Mouse (Mus musculus) stomach, embryonic 14.5 days (tissue): ENCODE measurements around the gene Snw1. TPM values are rescaled to one million over a fixed set of nuclear protein-coding genes. Genes with fewer than 3 reads are reported as not detected.

Experiments
- ATAC-seq: fragments of 200-750 bp; cut with Nextera tagmentation; 2 replicates; pipeline ENCODE4 v1.8.0; 2017; ENCODE audit warnings: low read depth, moderate TSS enrichment; ENCODE audit not compliant: insufficient number of reproducible peaks, insufficient read depth, low FRiP score
- H3K27ac ChIP-seq: fragments of 300-500 bp; sonication (generic); 2 replicates; pipeline ENCODE4 v1.5.1; 2014; ENCODE audit warnings: mild to moderate bottlenecking, low read length, moderate library complexity, mixed read lengths
- H3K27me3 ChIP-seq: fragments of 300-500 bp; sonication (generic); 2 replicates; pipeline ENCODE4 v1.6.1; 2014; ENCODE audit warnings: low read length, control low read depth, mixed read lengths; ENCODE audit not compliant: control insufficient read depth, insufficient read depth
- H3K36me3 ChIP-seq: fragments of 300-500 bp; sonication (generic); 2 replicates; pipeline ENCODE4 v1.6.1; 2014; ENCODE audit warnings: mild to moderate bottlenecking, control low read depth, low read length, moderate library complexity, mixed read lengths; ENCODE audit not compliant: control insufficient read depth, insufficient read depth
- H3K4me1 ChIP-seq: fragments of 300-500 bp; sonication (generic); 2 replicates; pipeline ENCODE4 v1.6.1; 2014; ENCODE audit warnings: low read length, control low read depth, mixed read lengths; ENCODE audit not compliant: control insufficient read depth, insufficient read depth
- H3K4me2 ChIP-seq: fragments of 300-500 bp; sonication (generic); replicated peaks from 2 replicates; pipeline ENCODE4 v1.6.1; 2014; ENCODE audit warnings: low read depth, low read length, control low read depth
- H3K4me3 ChIP-seq: fragments of 300-500 bp; sonication (generic); 2 replicates; pipeline ENCODE4 v1.5.1; 2014; ENCODE audit warnings: low read depth, low read length, control low read depth
- H3K9ac ChIP-seq: fragments of 300-500 bp; sonication (generic); replicated peaks from 2 replicates; pipeline ENCODE4 v1.6.1; 2014; ENCODE audit warnings: low read depth, mild to moderate bottlenecking, control low read depth, low read length, moderate library complexity, mixed read lengths
- H3K9me3 ChIP-seq: fragments of 300-500 bp; sonication (generic); 2 replicates; pipeline ENCODE4 v1.6.1; 2016; ENCODE audit warnings: low read depth, low read length, control low read depth; ENCODE audit not compliant: control insufficient read depth
- WGBS: fragments of 180-500 bp; shearing (Covaris S2); extraction: QIAGEN DNeasy Blood & Tissue Kit; methylation state at CpG from one replicate; pipeline ENCODE4 v1.1.7; 2014; 5-methylcytosine and 5-hydroxymethylcytosine counted together
- polyA plus RNA-seq: library from polyadenylated mRNA; unstranded; fragments of >200 nt; fragmentation: Nextera tagmentation; extraction: Ambion mirVana; gene quantifications from 2 replicates; pipeline ENCODE4 v1.2.1, GENCODE M21; 2014

Snw1 gene
- polyA plus RNA-seq, 1 experiment from 2014 or later, result 124 TPM

DNA sequence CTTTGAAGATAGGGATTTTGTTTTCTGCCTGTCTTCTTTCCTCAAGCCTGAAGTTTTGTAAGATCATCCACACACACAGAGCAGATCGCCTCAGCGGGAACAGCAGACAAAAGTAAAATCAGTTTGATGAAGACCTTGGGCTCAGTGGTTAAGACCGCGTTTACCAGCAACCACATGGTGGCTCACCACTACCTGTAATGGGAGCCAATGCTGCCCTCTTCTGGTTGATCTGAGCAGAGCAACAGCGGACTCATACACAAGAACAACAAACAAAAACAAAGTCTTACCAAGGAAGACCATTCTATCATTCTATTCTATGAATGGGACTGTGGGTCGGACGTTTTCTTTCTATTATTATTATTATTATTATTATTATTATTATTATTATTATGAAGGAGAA, 55.4 kb downstream of the Snw1 start:
- no peak overlapping the region for H3K4me2 ChIP-seq
- no peak overlapping the region for H3K27ac ChIP-seq
- no peaks in the 10 kb centered on the region for H3K27me3 ChIP-seq
- ATAC-seq, result no peak
- H3K9me3 ChIP-seq, result no peaks in the 10 kb centered on the region
- H3K4me3 ChIP-seq, result no peak overlapping the region
- no peak overlapping the region for H3K9ac ChIP-seq
- WGBS, result 32% methylated on average over 7 of the region's 7 CpGs
- H3K36me3 ChIP-seq, result no peaks in the 10 kb centered on the region
- H3K4me1 ChIP-seq, result no peaks in the 10 kb centered on the region

DNA sequence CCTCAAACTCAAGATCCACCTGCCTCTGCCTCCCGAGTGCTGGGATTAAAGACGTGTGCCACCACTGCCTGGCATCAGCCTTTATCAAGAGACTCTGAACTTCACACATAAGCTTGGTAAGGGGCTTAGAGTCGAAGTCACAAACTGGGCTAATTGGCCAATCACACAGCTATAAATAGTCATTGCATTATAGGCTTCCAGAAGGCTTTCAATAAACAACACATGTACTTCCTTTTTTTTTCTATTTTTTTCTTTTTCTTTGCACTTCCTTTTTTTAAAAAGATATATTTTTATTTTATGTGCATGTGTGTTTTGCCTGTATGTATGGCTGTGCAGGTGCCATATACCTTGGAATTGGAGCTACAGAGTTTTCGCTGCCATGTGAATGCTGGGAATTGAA, 56.7 kb downstream of the Snw1 start:
- ATAC-seq, result no peak
- Histone ChIP-seq H3K4me3 (no peak overlapping the region), H3K27ac (no peak overlapping the region), H3K9ac (no peak overlapping the region), H3K27me3 (no peaks in the 10 kb centered on the region), H3K36me3 (no peaks in the 10 kb centered on the region), H3K4me1 (no peaks in the 10 kb centered on the region), H3K9me3 (no peaks in the 10 kb centered on the region), H3K4me2 (no peak overlapping the region)
- 76% methylated on average over 4 of the region's 4 CpGs for WGBS

DNA sequence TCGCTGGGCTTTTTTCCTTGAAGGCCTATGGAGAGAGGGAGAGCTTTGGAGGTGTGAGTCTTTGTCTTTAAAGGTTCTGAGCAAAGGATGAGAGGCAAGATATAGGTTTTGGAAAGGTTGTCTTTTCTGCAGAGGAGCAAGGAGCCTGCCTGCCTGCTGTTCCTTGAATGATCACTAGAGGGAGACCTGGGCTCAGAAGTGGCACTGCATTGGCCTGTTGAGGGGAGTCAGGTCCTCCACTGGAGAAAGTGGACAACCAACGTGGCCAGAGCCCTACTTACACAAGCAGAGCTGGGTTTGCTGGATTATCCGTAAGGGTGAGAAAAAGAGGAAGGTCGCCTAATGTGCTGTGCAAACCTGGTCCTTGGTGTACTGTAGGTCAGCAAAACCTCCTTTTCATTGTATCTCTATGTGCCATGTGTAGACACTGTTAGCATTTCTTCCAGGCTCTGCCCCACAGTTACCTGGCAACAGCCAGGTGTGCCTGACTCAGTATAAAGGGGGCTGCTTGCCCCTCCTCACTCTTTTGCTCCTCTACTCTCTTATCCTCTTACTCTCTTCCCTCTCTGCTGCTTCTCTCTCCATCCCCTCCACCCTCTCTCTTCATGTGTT, 58.8 kb downstream of the Snw1 start:
- Histone ChIP-seq H3K4me3 (no peak overlapping the region), H3K4me1 (no peaks in the 10 kb centered on the region), H3K27me3 (no peaks in the 10 kb centered on the region), H3K27ac (no peak overlapping the region), H3K4me2 (no peak overlapping the region), H3K36me3 (no peaks in the 10 kb centered on the region), H3K9me3 (no peaks in the 10 kb centered on the region), H3K9ac (no peak overlapping the region)
- ATAC-seq, result no peak
- 18% methylated on average over 4 of the region's 4 CpGs for WGBS

DNA sequence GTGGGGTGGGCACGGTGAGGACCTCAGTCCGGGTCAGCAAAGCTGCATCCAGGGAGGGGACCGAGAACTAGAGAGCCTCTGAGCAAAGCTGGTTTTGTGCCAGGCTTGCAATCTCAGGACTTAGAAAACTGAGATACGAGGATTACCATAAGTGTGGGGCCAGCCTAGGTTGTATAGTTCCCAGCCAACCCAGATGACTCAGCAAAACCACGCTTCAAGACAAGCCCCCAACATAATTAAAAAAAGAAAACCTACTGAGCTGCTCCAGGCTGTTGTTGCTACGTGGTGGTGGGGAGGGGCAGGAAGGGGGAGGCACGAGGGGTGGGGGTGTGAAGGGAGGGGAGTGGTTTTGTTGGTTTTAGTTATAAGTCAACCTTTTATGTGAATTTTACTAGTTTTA, 61.1 kb downstream of the Snw1 start:
- Histone ChIP-seq H3K4me3 (no peak overlapping the region), H3K36me3 (no peaks in the 10 kb centered on the region), H3K9ac (no peak overlapping the region), H3K27me3 (no peaks in the 10 kb centered on the region), H3K4me1 (no peaks in the 10 kb centered on the region; the same call in 1 of the 2 replicates), H3K9me3 (no peaks in the 10 kb centered on the region), H3K27ac (no peak overlapping the region), H3K4me2 (no peak overlapping the region)
- ATAC-seq, result no peak
- WGBS, result 48% methylated on average over 7 of the region's 7 CpGs

DNA sequence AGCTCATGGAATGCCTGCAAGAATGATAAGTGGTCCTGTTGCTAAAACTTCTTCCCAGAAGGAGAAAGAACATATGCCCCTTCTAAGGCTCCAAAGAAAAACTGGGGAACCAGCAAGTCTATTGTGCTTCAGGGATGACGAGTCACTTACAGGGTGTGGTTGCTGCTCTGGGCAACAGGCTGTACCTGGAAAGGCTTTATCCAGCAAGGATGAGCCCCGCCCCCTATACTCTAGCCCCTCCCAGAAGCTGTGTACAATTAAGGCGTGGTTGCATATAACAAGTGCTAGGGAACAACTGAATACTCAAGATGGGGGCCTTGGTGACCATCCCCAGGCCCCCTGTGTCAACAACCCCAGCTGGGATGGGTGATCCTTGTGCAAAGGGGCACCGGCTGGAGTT, 63.0 kb downstream of the Snw1 start:
- no peak overlapping the region for H3K27ac ChIP-seq
- 72% methylated on average over 4 of the region's 4 CpGs for WGBS
- no peak overlapping the region for H3K9ac ChIP-seq
- H3K4me2 ChIP-seq, result no peak overlapping the region
- H3K4me1 ChIP-seq, result no peaks in the 10 kb centered on the region; the same call in 1 of the 2 replicates
- 0 out of 2 replicates have a peak, but pooled peaks have one; percentile 59 for ATAC-seq
- H3K9me3 ChIP-seq, result no peaks in the 10 kb centered on the region
- H3K4me3 ChIP-seq, result no peak overlapping the region
- H3K36me3 ChIP-seq, result no peaks in the 10 kb centered on the region
- no peaks in the 10 kb centered on the region for H3K27me3 ChIP-seq

DNA sequence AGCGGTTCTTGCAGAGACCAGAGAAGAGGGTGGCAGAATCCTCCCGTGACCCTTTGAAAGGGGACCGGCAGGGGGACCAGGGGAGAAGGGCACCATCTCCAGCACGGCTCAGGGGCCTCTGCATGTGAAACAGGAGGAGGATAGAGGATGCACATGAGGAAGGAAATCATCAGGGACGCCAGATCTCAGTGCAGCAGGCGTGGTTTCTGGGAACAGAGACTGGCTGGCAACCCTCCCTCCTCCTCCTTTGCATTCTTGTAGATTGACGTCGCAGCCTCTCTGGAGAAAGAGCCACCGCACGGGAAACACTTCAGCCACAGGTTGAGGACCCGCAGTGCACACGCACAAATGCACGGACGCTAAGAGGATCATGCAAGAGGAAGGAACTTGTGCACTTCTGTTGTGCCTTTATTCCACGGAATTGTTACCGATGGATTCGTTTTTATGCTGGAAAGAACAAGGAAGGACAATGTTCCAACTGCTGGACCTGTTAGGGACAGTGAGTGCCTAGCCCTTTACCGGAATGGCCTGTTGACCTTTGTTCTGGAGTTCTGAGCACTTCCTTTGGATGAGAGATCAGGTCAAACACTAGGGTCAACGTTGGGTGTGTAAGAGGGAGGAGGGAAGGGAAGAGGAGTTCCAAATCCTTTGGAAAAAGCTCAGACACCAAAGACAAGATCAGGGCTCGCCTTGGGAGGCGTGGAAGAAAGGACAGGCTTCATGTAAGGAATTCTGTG, 64.0 kb downstream of the Snw1 start:
- peak overlapping the region; percentile 10; the same call in 1 of the 2 replicates for H3K4me2 ChIP-seq
- no peaks in the 10 kb centered on the region for H3K9me3 ChIP-seq
- no peak overlapping the region for H3K4me3 ChIP-seq
- 28% methylated on average over 21 of the region's 21 CpGs for whole genome bisulfite sequencing
- no peaks in the 10 kb centered on the region; the same call in 1 of the 2 replicates for H3K4me1 ChIP-seq
- no peaks in the 10 kb centered on the region for H3K36me3 ChIP-seq
- no peak overlapping the region for H3K9ac ChIP-seq
- ATAC-seq, result no peak
- no peak overlapping the region for H3K27ac ChIP-seq
- H3K27me3 ChIP-seq, result no peaks in the 10 kb centered on the region

DNA sequence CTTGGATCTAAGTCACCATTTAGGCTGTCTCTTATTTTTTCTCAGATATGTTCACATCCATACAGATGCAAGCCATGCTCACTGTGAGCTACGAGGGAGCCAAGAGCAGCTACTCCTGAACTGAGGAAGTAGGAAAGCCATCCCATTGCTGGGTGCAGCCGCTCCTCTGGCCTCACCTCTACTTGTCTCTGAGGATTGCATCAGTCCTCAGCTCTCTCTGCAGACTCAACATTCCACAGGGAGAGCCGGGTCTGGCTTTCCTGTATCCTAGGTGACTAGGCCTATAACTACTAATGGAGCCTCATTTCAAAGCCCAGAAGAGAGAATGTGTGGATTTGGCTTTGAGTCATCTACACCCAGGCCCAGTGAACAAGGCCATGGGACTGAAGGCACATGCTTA, 66.4 kb downstream of the Snw1 start:
- Histone ChIP-seq H3K27ac (no peak overlapping the region), H3K4me3 (no peak overlapping the region), H3K9me3 (no peaks in the 10 kb centered on the region), H3K36me3 (no peaks in the 10 kb centered on the region), H3K27me3 (no peaks in the 10 kb centered on the region), H3K4me1 (no peaks in the 10 kb centered on the region; the same call in 1 of the 2 replicates), H3K9ac (no peak overlapping the region), H3K4me2 (no peak overlapping the region)
- WGBS, result 69% methylated on average over 3 of the region's 3 CpGs
- ATAC-seq, result no peak

DNA sequence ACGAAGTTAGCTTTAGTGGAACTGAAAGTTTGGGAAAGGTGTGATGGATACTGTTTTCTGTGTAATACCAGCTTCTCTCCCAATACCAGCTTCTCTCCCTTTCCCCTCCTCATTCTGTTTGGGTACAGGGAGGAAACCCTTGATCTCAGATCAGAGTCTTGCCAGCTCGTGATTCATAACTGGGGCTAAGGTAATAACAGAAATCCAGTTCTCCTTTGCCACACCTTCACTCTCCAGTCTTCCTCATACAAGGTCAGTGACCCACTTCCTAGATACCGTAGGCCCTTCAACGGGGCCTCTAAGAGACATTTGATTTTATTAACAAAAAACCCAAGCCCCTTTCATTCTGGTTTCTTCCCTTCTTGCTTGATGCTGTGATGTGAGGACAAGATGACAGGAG, 66.9 kb downstream of the Snw1 start:
- no peaks in the 10 kb centered on the region for H3K27me3 ChIP-seq
- H3K9ac ChIP-seq, result no peak overlapping the region
- WGBS, result 72% methylated on average over 4 of the region's 4 CpGs
- H3K9me3 ChIP-seq, result no peaks in the 10 kb centered on the region
- no peak for ATAC-seq
- no peaks in the 10 kb centered on the region; the same call in 1 of the 2 replicates for H3K4me1 ChIP-seq
- no peak overlapping the region for H3K4me2 ChIP-seq
- no peak overlapping the region for H3K27ac ChIP-seq
- H3K4me3 ChIP-seq, result no peak overlapping the region
- no peaks in the 10 kb centered on the region for H3K36me3 ChIP-seq
